Comparison of ENCODE assay signal across 8 mouse cellular contexts in genomic region chr6:56832407-56832796, GRCm38 (mm10). TPM values are rescaled to one million over a fixed set of nuclear protein-coding genes. Genes with fewer than 3 reads are reported as not detected.
A peak's percentile ranks its signal among the peaks of the same experiment; 100 is the strongest.
DNase-seq lines count a peak whose midpoint lies in the region; ATAC-seq and TF ChIP-seq lines count a peak whose summit lies in the region.

No protein-coding gene starts in this region.

- H3K27ac ChIP-seq in ES-E14 (ENCODE audit: insufficient read depth, low read depth, low read length, poor library complexity, severe bottlenecking), result peak overlapping the region; percentile 52; the same call in 1 of the 2 replicates
- no peak overlapping the region for H3K27ac ChIP-seq in forebrain, embryonic 15.5 days (replicated peaks)
- peak overlapping the region; percentile 87 for H3K27ac ChIP-seq in limb, embryonic 13.5 days
- peak overlapping the region; percentile 71; the same call in 1 of the 2 replicates for H3K27ac ChIP-seq in neural tube, embryonic 15.5 days (replicated peaks)

- H3K4me1 ChIP-seq in ES-E14 (ENCODE audit: control insufficient read depth in 2 of 2, insufficient read depth in 2 of 2, low read length in 2 of 2, poor library complexity in 1 of 2), result peaks cover 2 to 3% of the 10 kb centered on the region in 2 experiments; a peak in 1 of 4 replicates
- peaks cover 3% of the 10 kb centered on the region; the same call in 1 of the 2 replicates for H3K4me1 ChIP-seq in forebrain, embryonic 15.5 days
- H3K4me1 ChIP-seq in limb, embryonic 13.5 days, result peaks cover 28% of the 10 kb centered on the region
- H3K4me1 ChIP-seq in neural tube, embryonic 15.5 days, result peaks cover 6% of the 10 kb centered on the region; the same call in 1 of the 2 replicates

- peak overlapping the region; percentile 80 to 89 for H3K4me3 ChIP-seq in ES-E14 (ENCODE audit: insufficient read depth in 1 of 2, low read depth in 1 of 2, low read length in 2 of 2, poor library complexity in 1 of 2, severe bottlenecking in 1 of 2)
- peak overlapping the region; percentile 60 for H3K4me3 ChIP-seq in forebrain, embryonic 15.5 days
- H3K4me3 ChIP-seq in limb, embryonic 13.5 days, result peak overlapping the region; percentile 76
- H3K4me3 ChIP-seq in neural tube, embryonic 15.5 days (replicated peaks), result peak overlapping the region; percentile 56

- peak overlapping the region; percentile 91 for H3K9ac ChIP-seq in ES-E14 (ENCODE audit: insufficient read depth, low read depth, low read length, poor library complexity, severe bottlenecking)
- H3K9ac ChIP-seq in forebrain, embryonic 15.5 days (replicated peaks), result peak overlapping the region; percentile 56
- H3K9ac ChIP-seq in limb, embryonic 13.5 days, result peak overlapping the region; percentile 91
- peak overlapping the region; percentile 57 for H3K9ac ChIP-seq in neural tube, embryonic 15.5 days (replicated peaks)

- no peak; the same call in 1 of the 2 replicates for ATAC-seq in forebrain, embryonic 15.5 days (replicated peaks)
- peak; percentile 21 for ATAC-seq in limb, embryonic 13.5 days (ENCODE audit: low FRiP score, low read depth)
- peak; percentile 28 for ATAC-seq in neural tube, embryonic 15.5 days (ENCODE audit: low FRiP score)
- no peak for ATAC-seq in inflammation-experienced regulatory T-cells, adult 6 months

- no peaks in the 10 kb centered on the region for H3K27me3 ChIP-seq in forebrain, embryonic 15.5 days
- no peaks in the 10 kb centered on the region for H3K27me3 ChIP-seq in limb, embryonic 13.5 days
- no peaks in the 10 kb centered on the region for H3K27me3 ChIP-seq in neural tube, embryonic 15.5 days (replicated peaks)

- in situ Hi-C loops in ES-E14 (cut with MboI; ENCODE audit: low sequenced_read_pairs in 2 of 2, unreplicated experiment in 2 of 2), result no loop called here

- H3K36me3 ChIP-seq in ES-E14 (ENCODE audit: control insufficient read depth, insufficient read depth, low read length, poor library complexity, severe bottlenecking), result peaks cover 8% of the 10 kb centered on the region; the same call in 1 of the 2 replicates
- no peaks in the 10 kb centered on the region for H3K36me3 ChIP-seq in forebrain, embryonic 15.5 days
- peaks cover 24% of the 10 kb centered on the region for H3K36me3 ChIP-seq in limb, embryonic 13.5 days
- H3K36me3 ChIP-seq in neural tube, embryonic 15.5 days, result no peaks in the 10 kb centered on the region

- WGBS in forebrain, embryonic 15.5 days, result 9% methylated on average over 14 of the region's 15 CpGs
- WGBS in limb, embryonic 13.5 days, result 2% methylated on average over 11 of the region's 15 CpGs
- 5% methylated on average over 15 of the region's 15 CpGs for WGBS in neural tube, embryonic 15.5 days

- DNase-seq in adrenal gland, adult 8-10 months, result peak; percentile 7
- DNase-seq in adrenal gland, adult 18-20 months (ENCODE audit: low spot score in 2 of 2), result no peak
- DNase-seq in ES-E14 (ENCODE audit: low read depth, low spot score), result no peak
- no peak for DNase-seq in adrenal gland, postnatal 25 days

- H3K9me3 ChIP-seq in ES-E14 (ENCODE audit: control insufficient read depth, insufficient read depth, low read depth, low read length), result no peaks in the 10 kb centered on the region
- no peaks in the 10 kb centered on the region for H3K9me3 ChIP-seq in forebrain, embryonic 15.5 days
- H3K9me3 ChIP-seq in limb, embryonic 13.5 days, result no peaks in the 10 kb centered on the region
- no peaks in the 10 kb centered on the region for H3K9me3 ChIP-seq in neural tube, embryonic 15.5 days (replicated peaks)

- peak overlapping the region; percentile 93 for H3K4me2 ChIP-seq in forebrain, embryonic 15.5 days (replicated peaks)
- H3K4me2 ChIP-seq in limb, embryonic 13.5 days (replicated peaks), result peak overlapping the region; percentile 61
- peak overlapping the region; percentile 90 for H3K4me2 ChIP-seq in neural tube, embryonic 15.5 days

TF ChIP-seq in ES-E14, 5 proteins besides CTCF, POLR2A, EP300 and RAD21:
- TF ChIP-seq ZC3H11A (IDR thresholded peaks at IDR 0.05; ENCODE audit: borderline replicate concordance, low read depth, low read length), result no peak
- no peak for TF ChIP-seq HCFC1 (IDR thresholded peaks at IDR 0.05; ENCODE audit: borderline replicate concordance, insufficient read depth, low read length)
- TF ChIP-seq CHD2 (IDR thresholded peaks at IDR 0.05; ENCODE audit: low read depth, low read length), result no peak
- no peak for TF ChIP-seq ZNF384 (IDR thresholded peaks at IDR 0.05; ENCODE audit: low read depth, low read length)
- TF ChIP-seq MAFK (IDR thresholded peaks at IDR 0.05; ENCODE audit: insufficient read depth, low read depth, low read length), result no peak

RNA-seq across cellular contexts. Expression of gene Fkbp9, which starts 0.5 kb away (rescaled TPM):
- 100 to 1,000 TPM in 1 of 4 experiments, 10 to 100 TPM in 3; 72.5 to 109 (median 90.2) TPM for total RNA-seq in adrenal gland, adult 8-10 months (2022)
- 10 to 100 TPM; 69.1 to 80.0 TPM for total RNA-seq in adrenal gland, adult 18-20 months (2021)
- 204 and 345 TPM in 2 replicates for total RNA-seq in ES-E14 (2012; rRNA removed)
- polyA plus RNA-seq in forebrain, embryonic 15.5 days (2015; fragmentation: Nextera tagmentation; extraction: Ambion mirVana), result 27.7 and 30.6 TPM in 2 replicates
- 181 and 185 TPM in 2 replicates for polyA plus RNA-seq in limb, embryonic 13.5 days (2015; fragmentation: Nextera tagmentation; extraction: Ambion mirVana)
- polyA plus RNA-seq in neural tube, embryonic 15.5 days (2015; fragmentation: Nextera tagmentation; extraction: Ambion mirVana), result 44.6 and 53.1 TPM in 2 replicates
- not detected for polyA plus RNA-seq in inflammation-experienced regulatory T-cells, adult 6 months (2017; shearing (Covaris generic))
- 52.4 and 66.4 TPM in 2 replicates for total RNA-seq in adrenal gland, postnatal 25 days (2021)

RNA-seq across cellular contexts. Expression of gene Kbtbd2, which starts 34.8 kb away (rescaled TPM):
- total RNA-seq in adrenal gland, adult 8-10 months (2022), result 10 to 100 TPM; 31.8 to 37.0 (median 33.8) TPM
- 10 to 100 TPM; 29.1 to 33.0 TPM for total RNA-seq in adrenal gland, adult 18-20 months (2021)
- 19.8 and 24.8 TPM in 2 replicates for total RNA-seq in ES-E14 (2012; rRNA removed)
- polyA plus RNA-seq in forebrain, embryonic 15.5 days (2015; fragmentation: Nextera tagmentation; extraction: Ambion mirVana), result 36.4 and 37.9 TPM in 2 replicates
- 28.0 and 30.5 TPM in 2 replicates for polyA plus RNA-seq in limb, embryonic 13.5 days (2015; fragmentation: Nextera tagmentation; extraction: Ambion mirVana)
- polyA plus RNA-seq in neural tube, embryonic 15.5 days (2015; fragmentation: Nextera tagmentation; extraction: Ambion mirVana), result 28.9 and 31.1 TPM in 2 replicates
- 10 to 100 TPM; 15.7 to 24.7 (median 22.9) TPM for polyA plus RNA-seq in inflammation-experienced regulatory T-cells, adult 6 months (2017; shearing (Covaris generic))
- 36.3 and 36.9 TPM in 2 replicates for total RNA-seq in adrenal gland, postnatal 25 days (2021)

Comparison
In these comparisons a context has a peak if more than half of its experiments do, and no peak if none do; other contexts are left out.
1. ATAC-seq: peak in limb, embryonic 13.5 days (single experiment) and neural tube, embryonic 15.5 days (single experiment); none in forebrain, embryonic 15.5 days (single experiment) and inflammation-experienced regulatory T-cells, adult 6 months (single experiment).
2. Peak in every context shown above with its lines, with median percentiles within 50 percentile points of each other: H3K4me3 ChIP-seq, H3K9ac ChIP-seq and H3K4me2 ChIP-seq.